Mouse (Mus musculus) Patski (cell line): ENCODE data around the gene Krtap4-8. TPM values are rescaled to one million over a fixed set of nuclear protein-coding genes. Genes with fewer than 3 reads are reported as not detected.

ENCODE experiments used
- ATAC-seq: fragments of 100-300 bp; one replicate; pipeline ENCODE4 v1.8.0; 2021
- CTCF ChIA-PET: fragments of 350-600 bp; sonication (Branson Sonifier 250); formaldehyde crosslinking; loops from one replicate; lab custom pipeline; 2022; ENCODE audit warnings: inconsistent platforms; lab: Charles Lee
- POLR2A ChIA-PET: fragments of 350-600 bp; sonication (Branson Sonifier 250); formaldehyde crosslinking; loops from one replicate; lab custom pipeline; 2022; ENCODE audit warnings: antibody characterized with exemption, inconsistent platforms; lab: Charles Lee
- DNase-seq: peaks from one replicate; pipeline ENCODE4 v3.0.0-alpha.2; 2011; ENCODE audit warnings: low read depth, low spot score
- H3K27me3 ChIP-seq: fragments of 371-371 bp; one replicate; pipeline ENCODE4 v1.5.1; 2021
- CTCF ChIP-seq: fragments of 100-300 bp; IDR thresholded peaks from one replicate; pipeline ENCODE4 v1.5.1; 2021
- in situ Hi-C: fragments of 300-500 bp; cut with MboI; formaldehyde crosslinking; loops from 3 replicates; pipeline ENCODE4 v1.11.1; 2018; ENCODE audit warnings: low pct_unique_long_range_greater_than_20kb, mixed read lengths
- polyA plus RNA-seq: library from polyadenylated mRNA; unstranded; gene quantifications from one replicate; pipeline ENCODE4 v1.2.3, GENCODE M21; 2021

Gene Krtap4-8
- polyA plus RNA-seq, 1 experiment from 2014 or later: 0.06 TPM

GRCm38 (mm10) chr11:99743985-99744384 lies 36.5 kb downstream of the Krtap4-8 start:
- H3K27me3 ChIP-seq: no peaks in the 10 kb centered on the region
- ChIA-PET CTCF (no interaction called here), POLR2A (no interaction called here)
- no peak for TF ChIP-seq CTCF
- in situ Hi-C loops: no loop called here
- ATAC-seq: no peak
- DNase-seq: no peak

DNA sequence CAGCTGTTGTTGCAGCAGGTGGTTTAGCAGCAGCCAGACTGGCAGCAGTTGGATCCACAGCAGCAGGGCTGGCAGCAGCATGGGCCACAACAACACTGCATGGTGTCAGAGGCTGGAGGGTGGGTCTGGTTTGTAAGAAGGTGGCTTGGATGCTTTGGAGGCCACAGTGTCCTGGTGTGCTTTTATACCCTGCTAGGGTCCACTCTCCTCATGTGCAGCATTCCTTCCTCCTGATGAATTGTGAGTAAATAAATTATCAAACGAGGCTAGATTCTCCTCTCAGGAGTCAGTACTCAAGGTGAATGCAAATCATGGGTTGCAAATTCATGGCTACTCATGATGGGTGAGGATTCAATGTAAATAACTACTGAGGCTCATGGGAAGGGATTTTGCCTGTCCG lies 46.3 kb downstream of the Krtap4-8 start, which contains the start of gene Gm14180:
Gene Gm14180, minus strand, starts transcription at position 101 of the 400 bp plus-strand sequence.
- H3K27me3 ChIP-seq: no peaks in the 10 kb centered on the region
- in situ Hi-C loops: no loop called here
- ChIA-PET POLR2A (no interaction called here), CTCF (no interaction called here)
- DNase-seq (no peak), ATAC-seq (no peak)
- TF ChIP-seq CTCF: no peak

Other genes with a start within 250 kb of the Krtap4-8 start
- not detected for gene Krt40, start 237.5 kb downstream of the Krtap4-8 start, polyA plus RNA-seq
- not detected for gene Krtap3-3, start 229.8 kb downstream of the Krtap4-8 start, polyA plus RNA-seq
- gene Krtap3-2, start 223.9 kb downstream of the Krtap4-8 start, polyA plus RNA-seq: not detected
- gene Gm11939, start 221.2 kb downstream of the Krtap4-8 start, polyA plus RNA-seq: not detected
- gene Krtap3-1, start 214.1 kb downstream of the Krtap4-8 start, polyA plus RNA-seq: not detected
- gene Krtap1-5, start 199.7 kb downstream of the Krtap4-8 start, polyA plus RNA-seq: not detected
- gene Krtap1-4, start 197.1 kb downstream of the Krtap4-8 start, polyA plus RNA-seq: not detected
- not detected for gene Krtap1-3, start 189.4 kb downstream of the Krtap4-8 start, polyA plus RNA-seq
- gene Krtap9-3, start 182.6 kb downstream of the Krtap4-8 start, polyA plus RNA-seq: not detected
- gene Gm11938, start 177.4 kb downstream of the Krtap4-8 start, polyA plus RNA-seq: not detected
- not detected for gene Gm11937, start 170.5 kb downstream of the Krtap4-8 start, polyA plus RNA-seq
- gene Krtap2-4, start 165.9 kb downstream of the Krtap4-8 start, polyA plus RNA-seq: not detected
- not detected for gene Gm11562, start 160.3 kb downstream of the Krtap4-8 start, polyA plus RNA-seq
- not detected for gene Krtap4-1, start 152.5 kb downstream of the Krtap4-8 start, polyA plus RNA-seq
- not detected for gene Krtap4-2, start 145.6 kb downstream of the Krtap4-8 start, polyA plus RNA-seq
- gene Krtap4-7, start 136.6 kb downstream of the Krtap4-8 start, polyA plus RNA-seq: not detected
- gene Gm11555, start 130.5 kb downstream of the Krtap4-8 start, polyA plus RNA-seq: not detected
- not detected for gene Gm11563, start 121.7 kb downstream of the Krtap4-8 start, polyA plus RNA-seq
- not detected for gene Krtap4-6, start 114.7 kb downstream of the Krtap4-8 start, polyA plus RNA-seq
- not detected for gene Gm14190, start 90.0 kb downstream of the Krtap4-8 start, polyA plus RNA-seq
- not detected for gene Gm14180, start 46.4 kb downstream of the Krtap4-8 start, polyA plus RNA-seq
- gene Gm11595, start 7.8 kb downstream of the Krtap4-8 start, polyA plus RNA-seq: not detected
- not detected for gene Krtap4-9, start 4.5 kb upstream of the Krtap4-8 start, polyA plus RNA-seq
- not detected for gene Gm11596, start 12.8 kb upstream of the Krtap4-8 start, polyA plus RNA-seq
- not detected for gene Gm11569, start 18.2 kb upstream of the Krtap4-8 start, polyA plus RNA-seq
- gene Gm11554, start 23.7 kb upstream of the Krtap4-8 start, polyA plus RNA-seq: not detected
- gene Krtap4-13, start 29.2 kb upstream of the Krtap4-8 start, polyA plus RNA-seq: not detected
- gene Gm11564, start 35.0 kb upstream of the Krtap4-8 start, polyA plus RNA-seq: not detected
- gene 2300003K06Rik, start 57.4 kb upstream of the Krtap4-8 start, polyA plus RNA-seq: not detected
- not detected for gene Krtap4-16, start 70.9 kb upstream of the Krtap4-8 start, polyA plus RNA-seq
- gene Gm11568, start 77.2 kb upstream of the Krtap4-8 start, polyA plus RNA-seq: not detected
- not detected for gene Gm11559, start 83.8 kb upstream of the Krtap4-8 start, polyA plus RNA-seq
- not detected for gene Krtap9-1, start 92.7 kb upstream of the Krtap4-8 start, polyA plus RNA-seq
- gene Gm11567, start 98.5 kb upstream of the Krtap4-8 start, polyA plus RNA-seq: not detected
- not detected for gene Krtap31-1, start 127.2 kb upstream of the Krtap4-8 start, polyA plus RNA-seq
- not detected for gene Gm11565, start 134.0 kb upstream of the Krtap4-8 start, polyA plus RNA-seq
- not detected for gene Krtap31-2, start 155.6 kb upstream of the Krtap4-8 start, polyA plus RNA-seq
- not detected for gene Krtap9-5, start 167.8 kb upstream of the Krtap4-8 start, polyA plus RNA-seq
- gene Krtap29-1, start 198.3 kb upstream of the Krtap4-8 start, polyA plus RNA-seq: not detected
- gene Krtap16-1, start 205.9 kb upstream of the Krtap4-8 start, polyA plus RNA-seq: not detected
- not detected for gene Krtap17-1, start 213.3 kb upstream of the Krtap4-8 start, polyA plus RNA-seq
- not detected for gene Krt33a, start 235.5 kb upstream of the Krtap4-8 start, polyA plus RNA-seq
- gene Krt33b, start 249.2 kb upstream of the Krtap4-8 start, polyA plus RNA-seq: 0.18 TPM